Mouse (Mus musculus) duodenum, adult 2 months (tissue): ENCODE results near the gene Tmem198b. TPM values are rescaled to one million over a fixed set of nuclear protein-coding genes. Genes with fewer than 3 reads are reported as not detected.

ENCODE experiments used
- polyA plus RNA-seq: library from polyadenylated mRNA; depleted of rRNA; stranded (reverse); fragments of >200 nt; gene quantifications from 2 replicates; pipeline ENCODE4 v1.2.3, GENCODE M21; 2012; ENCODE audit warnings: low replicate concordance; rRNA removed

Tmem198b gene
- 7.6 and 10.1 TPM in 2 replicates for polyA plus RNA-seq

GRCm38 (mm10) chr10:128804271-128805091, at the start of gene Tmem198b:
Gene Tmem198b, minus strand, starts transcription at chr10:128804370.

GRCm38 (mm10) chr10:128821358-128822056, 17.3 kb upstream of the Tmem198b start, which contains the start of gene Ormdl2:
Gene Ormdl2, minus strand, starts transcription at chr10:128821645.

GRCm38 (mm10) chr10:128817033-128817432, 12.9 kb upstream of the Tmem198b start, which contains the start of gene Sarnp:
Gene Sarnp, plus strand, starts transcription at chr10:128817333.

GRCm38 (mm10) chr10:128803771-128804270, 349 bp downstream of the Tmem198b start, which contains the start of gene Dnajc14:
Gene Dnajc14, plus strand, starts transcription at chr10:128804062.

GRCm38 (mm10) chr10:128790398-128791124, 13.6 kb downstream of the Tmem198b start, which contains the start of gene Mmp19:
Gene Mmp19, plus strand, starts transcription at chr10:128790910.

Other genes starting within 250 kb of the Tmem198b start
- gene Pa2g4, start 238.4 kb downstream of the Tmem198b start, polyA plus RNA-seq = 4.9 and 9.0 TPM in 2 replicates
- gene Erbb3, start 214.7 kb downstream of the Tmem198b start, polyA plus RNA-seq = 45.3 and 63.8 TPM in 2 replicates
- gene Rps26, start 177.6 kb downstream of the Tmem198b start, polyA plus RNA-seq = 885 and 900 TPM in 2 replicates
- gene Ikzf4, start 158.4 kb downstream of the Tmem198b start, polyA plus RNA-seq = 0.74 and 1.6 TPM in 2 replicates
- gene Suox, start 130.3 kb downstream of the Tmem198b start, polyA plus RNA-seq = 3.8 and 12.6 TPM in 2 replicates
- gene Rab5b, start 108.1 kb downstream of the Tmem198b start, polyA plus RNA-seq = 21.5 and 28.1 TPM in 2 replicates
- gene Pmel, start 100.2 kb downstream of the Tmem198b start, polyA plus RNA-seq = 1.1 and 2.5 TPM in 2 replicates
- 4.6 and 8.6 TPM in 2 replicates for gene Cdk2, start 99.3 kb downstream of the Tmem198b start, polyA plus RNA-seq
- 34.6 and 50.5 TPM in 2 replicates for gene Dgka, start 59.5 kb downstream of the Tmem198b start, polyA plus RNA-seq
- 16.5 and 19.9 TPM in 2 replicates for gene Pym1, start 56.5 kb downstream of the Tmem198b start, polyA plus RNA-seq
- 0.55 and 1.0 TPM in 2 replicates for gene Mmp19, start 13.5 kb downstream of the Tmem198b start, polyA plus RNA-seq
- gene Dnajc14, start 308 bp downstream of the Tmem198b start, polyA plus RNA-seq = 7.2 and 12.6 TPM in 2 replicates
- 0.52 and 0.97 TPM in 2 replicates for gene Sarnp, start 13.0 kb upstream of the Tmem198b start, polyA plus RNA-seq
- gene Ormdl2, start 17.3 kb upstream of the Tmem198b start, polyA plus RNA-seq = 47.6 and 49.5 TPM in 2 replicates
- gene Gdf11, start 87.3 kb upstream of the Tmem198b start, polyA plus RNA-seq = 0.36 and 0.58 TPM in 2 replicates
- 52.9 and 71.0 TPM in 2 replicates for gene Cd63, start 96.6 kb upstream of the Tmem198b start, polyA plus RNA-seq
- 32.9 and 39.5 TPM in 2 replicates for gene Rdh5, start 118.5 kb upstream of the Tmem198b start, polyA plus RNA-seq
- 74.1 and 80.1 TPM in 2 replicates for gene Bloc1s1, start 119.7 kb upstream of the Tmem198b start, polyA plus RNA-seq
- 10.0 and 17.7 TPM in 2 replicates for gene Itga7, start 129.4 kb upstream of the Tmem198b start, polyA plus RNA-seq
- gene Mettl7b, start 156.6 kb upstream of the Tmem198b start, polyA plus RNA-seq = 35.7 and 44.8 TPM in 2 replicates
- not detected in 2 replicates for gene Olfr9, start 185.1 kb upstream of the Tmem198b start, polyA plus RNA-seq
- gene Olfr763, start 206.4 kb upstream of the Tmem198b start, polyA plus RNA-seq = 0.04 TPM in 1 of 2 replicates, not detected in the other
- not detected in 2 replicates for gene Olfr764-ps1, start 235.5 kb upstream of the Tmem198b start, polyA plus RNA-seq
- gene Olfr765, start 245.6 kb upstream of the Tmem198b start, polyA plus RNA-seq = not detected in 2 replicates